Mouse (Mus musculus) bone marrow, adult 2 months (tissue): Measurements from ENCODE around the gene Glrx3.

Source experiments
- CTCF ChIP-seq: fragments of 200-500 bp; IDR thresholded peaks from 2 replicates; pipeline ENCODE4 v1.5.1; 2011; ENCODE audit warnings: low read length, control low read depth; ENCODE audit not compliant: control insufficient read depth, insufficient read depth
- POLR2A ChIP-seq: fragments of 200-500 bp; IDR thresholded peaks from 2 replicates; pipeline ENCODE4 v1.6.1; 2011; ENCODE audit warnings: low read depth, mild to moderate bottlenecking, control low read depth, low read length, borderline replicate concordance; ENCODE audit not compliant: control insufficient read depth

DNA sequence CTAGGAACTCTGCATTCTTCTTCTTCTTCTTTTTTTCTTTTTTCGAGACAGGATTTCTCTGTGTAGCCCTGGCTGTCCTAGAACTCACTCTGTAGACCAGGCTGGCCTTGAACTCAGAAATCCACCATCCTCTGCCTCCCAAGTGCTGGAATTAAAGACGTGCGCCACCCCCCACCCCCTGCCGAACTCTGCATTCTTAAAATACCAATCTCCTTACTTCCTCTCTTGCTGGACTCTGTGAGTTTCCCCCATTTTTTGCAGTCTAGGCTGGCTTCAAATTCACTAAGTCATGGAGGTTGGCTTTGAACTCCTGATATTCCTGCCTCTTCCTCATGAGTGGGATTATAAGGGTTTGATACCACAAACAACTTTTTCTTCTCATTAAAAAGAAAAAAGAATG is 10.7 kb upstream of the Glrx3 start:
- TF ChIP-seq CTCF (no peak), POLR2A (no peak)
